Mouse (Mus musculus) C2C12 (cell line): ENCODE measurements around the gene Dkk2. TPM values are rescaled to one million over a fixed set of nuclear protein-coding genes. Genes with fewer than 3 reads are reported as not detected.

ENCODE experiments used
- H3K27me3 ChIP-seq: one replicate; pipeline ENCODE4 v1.6.1; 2011; ENCODE audit not compliant: control insufficient read depth, insufficient read depth, insufficient read length
- H3K36me3 ChIP-seq: one replicate; pipeline ENCODE4 v1.6.1; 2011; ENCODE audit not compliant: control insufficient read depth, insufficient read depth
- H3K4me3 ChIP-seq: one replicate; pipeline ENCODE4 v1.5.1; 2011; ENCODE audit warnings: mild to moderate bottlenecking, control low read depth; ENCODE audit not compliant: poor library complexity, insufficient read depth, severe bottlenecking
- H3K79me2 ChIP-seq: one replicate; pipeline ENCODE4 v1.6.1; 2011; ENCODE audit not compliant: control insufficient read depth, insufficient read depth
- H3K79me3 ChIP-seq: one replicate; pipeline ENCODE4 v1.6.1; 2011; ENCODE audit warnings: low read depth, control low read depth
- H3ac ChIP-seq: one replicate; pipeline ENCODE3; 2011; ENCODE audit warnings: low read depth; ENCODE audit not compliant: control insufficient read depth, insufficient read length
- CEBPB ChIP-seq: IDR thresholded peaks from one replicate; pipeline ENCODE4 v1.6.1; 2011; ENCODE audit warnings: low read depth, mild to moderate bottlenecking, control low read depth, moderate library complexity
- CTCF ChIP-seq: IDR thresholded peaks from one replicate; pipeline ENCODE4 v1.5.1; 2011; ENCODE audit not compliant: control insufficient read depth, insufficient read depth, insufficient read length
- FOSL1 ChIP-seq: IDR thresholded peaks from one replicate; pipeline ENCODE4 v1.8.0; 2011; ENCODE audit warnings: mild to moderate bottlenecking, low read length; ENCODE audit not compliant: poor library complexity, insufficient read depth, severe bottlenecking
- MAX ChIP-seq: IDR thresholded peaks from one replicate; pipeline ENCODE4 v1.6.1; 2011; ENCODE audit warnings: mild to moderate bottlenecking, control low read depth
- MYOD1 ChIP-seq: IDR thresholded peaks from one replicate; pipeline ENCODE4 v1.6.1; 2011; ENCODE audit warnings: low read depth; ENCODE audit not compliant: control insufficient read depth, insufficient read length
- MYOG ChIP-seq: IDR thresholded peaks from one replicate; pipeline ENCODE4 v1.6.1; 2011; ENCODE audit not compliant: control insufficient read depth, insufficient read length; ENCODE audit errors: extremely low read depth
- USF1 ChIP-seq: IDR thresholded peaks from one replicate; pipeline ENCODE4 v1.6.1; 2011; ENCODE audit warnings: low read depth, mild to moderate bottlenecking, control low read depth, moderate library complexity
- polyA plus RNA-seq: library from polyadenylated mRNA; unstranded; fragments of >200 nt; fragmentation: generic; extraction: Trizol; gene quantifications from one replicate; pipeline ENCODE4 v1.2.1, GENCODE M21; 2012; ENCODE audit warnings: missing spikeins

The Dkk2 gene
- polyA plus RNA-seq, 1 experiment, result 0.05 TPM

DNA sequence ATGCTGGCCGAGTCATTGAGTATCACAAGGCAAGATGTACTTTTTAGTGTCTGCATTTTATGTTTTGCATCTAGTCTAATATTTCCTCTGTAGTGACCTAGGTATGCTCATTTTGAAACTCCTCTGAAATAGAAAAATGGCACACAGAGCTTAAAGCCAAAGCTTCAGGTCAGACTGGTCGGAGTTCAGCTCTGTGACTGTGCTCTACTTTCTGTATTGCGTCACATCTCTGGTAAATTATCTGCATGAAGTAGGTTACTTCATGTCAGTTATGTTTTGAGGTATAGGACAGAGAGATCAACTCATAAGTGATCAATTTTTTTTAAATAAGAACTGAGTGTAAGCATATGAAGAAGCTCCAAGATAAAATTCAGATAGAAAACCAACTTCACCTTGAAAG is 45.7 kb downstream of the Dkk2 start:
- Histone ChIP-seq H3K4me3 (no peak overlapping the region), H3ac (no peak overlapping the region), H3K79me3 (no peaks in the 10 kb centered on the region), H3K27me3 (no peaks in the 10 kb centered on the region), H3K79me2 (no peaks in the 10 kb centered on the region), H3K36me3 (no peaks in the 10 kb centered on the region)
- TF ChIP-seq CEBPB (peak; percentile 45), MYOD1 (no peak)

DNA sequence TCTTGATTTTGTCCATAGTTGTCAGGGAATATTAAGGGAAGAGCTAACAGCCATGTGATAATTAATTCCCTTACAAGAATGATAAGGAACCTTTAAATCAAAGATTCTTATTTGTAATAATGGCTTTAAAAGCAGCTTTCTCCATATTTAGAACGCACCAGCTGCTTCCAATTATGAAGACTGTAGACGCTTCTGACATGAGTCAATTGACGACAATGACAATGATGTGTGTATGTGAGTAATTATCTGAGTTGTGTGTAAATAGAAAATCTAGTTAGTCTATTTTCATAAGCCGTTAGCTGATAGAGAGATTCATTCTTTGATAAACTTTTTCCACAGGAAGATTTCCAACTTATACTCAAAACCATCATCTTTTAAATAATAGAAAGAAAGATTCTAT is 46.8 kb downstream of the Dkk2 start:
- Histone ChIP-seq H3K36me3 (no peaks in the 10 kb centered on the region), H3K79me2 (no peaks in the 10 kb centered on the region), H3K27me3 (no peaks in the 10 kb centered on the region), H3K4me3 (no peak overlapping the region), H3K79me3 (no peaks in the 10 kb centered on the region), H3ac (no peak overlapping the region)
- TF ChIP-seq MYOD1 (no peak), FOSL1 (no peak), MAX (no peak), CTCF (no peak)

DNA sequence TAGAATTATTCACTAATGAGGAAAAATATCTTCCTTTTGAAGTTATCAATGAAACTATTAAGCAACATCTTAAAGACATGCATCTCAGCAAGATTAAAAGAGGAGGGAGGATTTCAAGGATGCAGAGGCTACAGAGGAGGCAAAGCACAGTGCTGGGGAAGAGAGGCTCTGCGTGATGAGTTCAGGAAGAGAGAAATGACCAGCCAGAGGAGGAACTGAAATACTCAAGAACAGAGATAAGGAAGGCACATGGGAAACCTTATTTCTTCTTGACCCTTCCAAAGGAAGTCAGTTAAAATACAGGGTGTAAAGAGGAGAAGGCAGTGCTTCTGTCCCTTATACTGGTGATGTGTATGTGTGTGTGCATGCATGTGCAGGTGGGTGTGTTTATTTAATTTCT is 49.4 kb downstream of the Dkk2 start:
- no peaks in the 10 kb centered on the region for H3K27me3 ChIP-seq
- no peak overlapping the region for H3K4me3 ChIP-seq
- no peaks in the 10 kb centered on the region for H3K79me3 ChIP-seq
- no peaks in the 10 kb centered on the region for H3K79me2 ChIP-seq
- no peak for TF ChIP-seq CEBPB
- no peak overlapping the region for H3ac ChIP-seq
- no peaks in the 10 kb centered on the region for H3K36me3 ChIP-seq

DNA sequence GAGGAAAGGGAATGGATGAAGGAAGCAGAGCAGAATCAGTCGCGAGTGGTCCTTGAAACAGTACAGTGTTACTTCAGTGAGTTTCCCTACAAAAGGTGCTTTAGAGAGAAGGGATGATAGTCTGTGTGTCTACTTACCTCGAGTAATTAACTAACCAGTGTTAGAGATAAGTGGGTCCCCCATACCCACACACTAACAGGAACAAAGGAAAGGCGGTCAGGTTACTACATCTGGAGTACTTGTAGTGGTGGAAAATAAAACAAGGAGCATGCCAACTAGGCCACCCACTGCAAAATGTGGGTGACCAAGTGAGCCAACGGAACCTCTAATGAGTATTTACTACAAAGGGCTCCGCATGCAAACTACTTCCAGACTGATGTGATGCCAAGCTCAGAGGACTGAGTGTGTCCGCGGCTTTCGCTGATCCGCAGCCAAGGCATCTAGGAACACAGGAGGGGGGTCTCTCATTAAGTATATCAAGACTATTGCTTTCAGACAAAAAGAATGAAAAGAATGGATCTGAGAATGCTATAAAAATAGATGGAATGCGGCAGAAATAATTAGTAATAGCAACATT is 52.8 kb downstream of the Dkk2 start:
- no peak overlapping the region for H3K4me3 ChIP-seq
- TF ChIP-seq MAX (no peak), MYOG (no peak)
- H3K27me3 ChIP-seq, result no peaks in the 10 kb centered on the region
- H3ac ChIP-seq, result no peak overlapping the region
- no peaks in the 10 kb centered on the region for H3K79me3 ChIP-seq
- no peaks in the 10 kb centered on the region for H3K79me2 ChIP-seq
- H3K36me3 ChIP-seq, result no peaks in the 10 kb centered on the region

DNA sequence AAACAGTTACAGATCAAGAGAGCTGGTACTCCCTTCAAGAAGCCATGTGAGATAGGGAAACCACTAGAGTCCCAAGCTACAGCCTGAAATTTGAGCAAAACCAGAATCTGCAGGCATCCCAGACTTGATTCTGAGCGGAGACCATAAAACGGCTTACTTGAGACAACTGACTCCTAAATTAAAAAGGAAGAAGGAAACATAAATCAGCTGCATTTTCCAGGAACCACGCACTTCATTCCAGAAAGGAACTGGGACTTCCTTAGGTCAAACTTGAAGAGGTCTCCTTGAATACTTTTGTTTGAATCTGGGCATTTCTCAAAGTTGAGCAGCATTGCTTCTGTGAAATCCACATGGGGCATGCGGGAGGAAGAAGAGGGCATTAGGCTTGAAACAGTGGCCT is 55.9 kb downstream of the Dkk2 start:
- Histone ChIP-seq H3K79me3 (no peaks in the 10 kb centered on the region), H3K79me2 (no peaks in the 10 kb centered on the region), H3K4me3 (no peak overlapping the region), H3K36me3 (no peaks in the 10 kb centered on the region), H3K27me3 (no peaks in the 10 kb centered on the region), H3ac (no peak overlapping the region)
- TF ChIP-seq USF1 (no peak), MAX (no peak), MYOG (no peak), FOSL1 (no peak), CEBPB (no peak), MYOD1 (no peak)

DNA sequence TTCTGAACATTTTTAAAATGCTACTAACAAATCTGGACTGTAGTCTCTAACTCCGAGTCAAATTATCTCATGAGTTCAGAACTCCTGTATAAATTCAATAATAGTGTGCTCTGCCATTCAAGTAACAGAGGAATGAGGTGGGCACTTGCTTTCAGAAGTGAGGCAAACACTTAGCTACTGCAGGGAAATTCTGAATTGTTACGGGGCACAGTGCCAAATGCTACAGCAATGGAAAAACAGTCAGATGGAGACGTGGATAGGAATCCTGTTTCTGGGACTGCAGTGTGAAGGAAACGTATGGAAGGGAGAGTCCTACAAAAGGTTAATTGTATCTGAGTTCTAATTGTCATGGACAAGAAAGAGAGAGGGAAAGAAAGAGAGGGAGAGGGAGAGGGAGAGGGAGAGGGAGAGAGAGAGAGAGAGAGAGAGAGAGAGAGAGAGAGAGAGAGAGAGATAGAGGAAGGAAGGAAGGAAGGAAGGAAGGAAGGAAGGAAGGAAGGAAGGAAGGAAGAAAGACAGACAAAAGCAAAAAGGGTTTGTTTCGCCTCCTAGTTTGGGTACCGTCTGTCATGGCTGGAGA is 64.4 kb downstream of the Dkk2 start:
- H3K4me3 ChIP-seq, result no peak overlapping the region
- H3ac ChIP-seq, result no peak overlapping the region
- H3K36me3 ChIP-seq, result no peaks in the 10 kb centered on the region
- H3K79me2 ChIP-seq, result no peaks in the 10 kb centered on the region
- no peaks in the 10 kb centered on the region for H3K27me3 ChIP-seq
- TF ChIP-seq CTCF (no peak), MYOG (no peak), FOSL1 (no peak), MAX (no peak), USF1 (no peak), CEBPB (no peak), MYOD1 (no peak)
- no peaks in the 10 kb centered on the region for H3K79me3 ChIP-seq

DNA sequence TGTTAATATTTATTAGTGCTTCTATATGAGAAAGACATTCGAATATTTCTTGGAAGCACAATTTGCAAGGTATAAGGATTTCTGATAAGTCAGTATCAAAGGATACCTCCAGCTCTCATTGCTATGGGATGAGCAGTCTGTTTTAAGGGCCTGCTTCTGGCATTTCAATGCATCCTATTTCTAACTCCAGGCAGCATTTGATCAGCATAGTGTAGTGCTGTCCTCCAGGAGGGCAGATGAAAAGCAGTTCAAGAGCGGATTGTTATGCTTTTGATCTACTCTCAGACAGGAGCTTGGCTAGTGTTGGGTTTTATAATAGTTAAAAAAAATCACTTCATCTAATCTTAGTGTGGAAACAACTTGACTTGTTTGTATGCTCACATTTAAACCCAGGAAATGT is 73.7 kb downstream of the Dkk2 start:
- Histone ChIP-seq H3K79me3 (no peaks in the 10 kb centered on the region), H3ac (no peak overlapping the region), H3K79me2 (no peaks in the 10 kb centered on the region), H3K4me3 (no peak overlapping the region), H3K36me3 (no peaks in the 10 kb centered on the region), H3K27me3 (no peaks in the 10 kb centered on the region)
- TF ChIP-seq CEBPB (no peak), MAX (no peak), USF1 (no peak), CTCF (no peak), MYOD1 (no peak), MYOG (no peak), FOSL1 (no peak)
